Mouse (Mus musculus) kidney, embryonic 14.5 days (tissue): Measurements from ENCODE around the gene Acy3. TPM values are rescaled to one million over a fixed set of nuclear protein-coding genes. Genes with fewer than 3 reads are reported as not detected.
"Not testable (repeated sequence)": the region's sequence is repeated elsewhere in the genome, so short reads cannot be mapped to it uniquely, and the experiment has no call there.

Source experiments
- ATAC-seq: fragments of 200-750 bp; cut with Nextera tagmentation; 2 replicates; pipeline ENCODE4 v1.8.0; 2017; ENCODE audit warnings: moderate number of reproducible peaks, mild to moderate bottlenecking, moderate TSS enrichment, moderate library complexity; ENCODE audit not compliant: low FRiP score, low TSS enrichment
- H3K27ac ChIP-seq: fragments of 300-500 bp; sonication (generic); 2 replicates; pipeline ENCODE4 v1.5.1; 2014; ENCODE audit warnings: low read depth, mild to moderate bottlenecking, low read length, moderate library complexity, mixed read lengths
- H3K27me3 ChIP-seq: fragments of 300-500 bp; sonication (generic); 2 replicates; pipeline ENCODE4 v1.6.1; 2014; ENCODE audit warnings: mild to moderate bottlenecking, low read length; ENCODE audit not compliant: control insufficient read depth, insufficient read depth
- H3K36me3 ChIP-seq: fragments of 300-500 bp; sonication (generic); 2 replicates; pipeline ENCODE4 v1.6.1; 2014; ENCODE audit warnings: low read length, mixed read lengths; ENCODE audit not compliant: control insufficient read depth, insufficient read depth
- H3K4me1 ChIP-seq: fragments of 300-500 bp; sonication (generic); 2 replicates; pipeline ENCODE4 v1.6.1; 2014; ENCODE audit warnings: low read length, mixed read lengths; ENCODE audit not compliant: control insufficient read depth, insufficient read depth
- H3K4me2 ChIP-seq: fragments of 300-500 bp; sonication (generic); replicated peaks from 2 replicates; pipeline ENCODE4 v1.6.1; 2014; ENCODE audit warnings: low read depth, mild to moderate bottlenecking, low read length
- H3K4me3 ChIP-seq: fragments of 300-500 bp; sonication (generic); 2 replicates; pipeline ENCODE4 v1.5.1; 2014; ENCODE audit warnings: mild to moderate bottlenecking, low read length
- H3K9ac ChIP-seq: fragments of 300-500 bp; sonication (generic); 2 replicates; pipeline ENCODE4 v1.6.1; 2014; ENCODE audit warnings: low read depth, mild to moderate bottlenecking, low read length, moderate library complexity
- H3K9me3 ChIP-seq: fragments of 300-500 bp; sonication (generic); 2 replicates; pipeline ENCODE4 v1.6.1; 2016; ENCODE audit warnings: low read length; ENCODE audit not compliant: control insufficient read depth
- WGBS: fragments of 180-500 bp; shearing (Covaris S2); extraction: QIAGEN DNeasy Blood & Tissue Kit; methylation state at CpG from one replicate; pipeline ENCODE4 v1.1.7; 2014; 5-methylcytosine and 5-hydroxymethylcytosine counted together
- polyA plus RNA-seq: library from polyadenylated mRNA; unstranded; fragments of >200 nt; fragmentation: Nextera tagmentation; extraction: Ambion mirVana; gene quantifications from 2 replicates; pipeline ENCODE4 v1.2.1, GENCODE M21; 2014

The Acy3 gene
- polyA plus RNA-seq, 1 experiment from 2014 or later: 26.3 TPM

DNA sequence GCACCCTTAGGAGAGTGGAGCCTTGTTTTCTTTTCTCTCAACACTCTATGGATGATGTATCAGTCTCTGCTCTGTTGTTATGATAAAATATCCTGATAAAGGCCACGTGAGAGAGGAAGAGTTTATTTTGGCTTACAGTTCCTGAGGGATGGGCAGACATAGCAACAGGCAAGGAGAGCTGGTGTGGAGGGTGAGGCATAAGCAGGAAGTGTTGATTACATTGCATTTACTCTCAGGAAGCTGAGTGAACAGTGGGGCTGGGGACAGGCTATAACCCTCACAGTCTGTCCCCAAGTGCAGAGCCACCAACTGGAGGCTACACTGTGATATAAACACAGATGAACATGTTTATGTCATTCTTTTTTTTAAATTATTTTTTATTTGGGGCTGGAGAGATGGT, 34.3 kb upstream of the Acy3 start:
- no peak overlapping the region for H3K4me2 ChIP-seq
- no peak for ATAC-seq
- H3K4me3 ChIP-seq: no peak overlapping the region
- no peaks in the 10 kb centered on the region for H3K36me3 ChIP-seq
- WGBS: 46% methylated on average over 1 of the region's 1 CpGs
- H3K27ac ChIP-seq: no peak overlapping the region
- no peaks in the 10 kb centered on the region for H3K9me3 ChIP-seq
- no peak overlapping the region for H3K9ac ChIP-seq
- H3K27me3 ChIP-seq: no peaks in the 10 kb centered on the region
- no peaks in the 10 kb centered on the region for H3K4me1 ChIP-seq

DNA sequence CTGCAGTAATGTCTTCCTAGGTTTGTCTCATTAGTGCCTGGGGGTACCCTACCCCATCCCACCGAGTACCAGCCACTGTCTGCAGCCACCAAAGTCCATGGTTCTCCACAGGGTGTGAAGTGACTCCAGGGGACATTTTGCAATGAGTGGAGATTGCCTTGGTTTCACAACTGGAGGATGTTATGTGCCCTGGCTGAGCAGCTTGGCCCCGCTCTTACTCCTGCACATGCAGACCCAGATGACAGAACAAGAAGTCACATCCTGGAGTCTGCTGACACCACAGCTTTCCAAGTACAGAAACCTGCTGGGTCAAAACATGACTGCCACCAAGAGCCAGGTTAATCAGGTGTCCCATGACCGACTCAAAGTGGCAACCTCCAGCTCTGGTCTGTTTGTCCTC, 31.3 kb upstream of the Acy3 start:
- ATAC-seq: no peak
- no peaks in the 10 kb centered on the region for H3K36me3 ChIP-seq
- H3K27me3 ChIP-seq: no peaks in the 10 kb centered on the region
- no peaks in the 10 kb centered on the region for H3K9me3 ChIP-seq
- no peaks in the 10 kb centered on the region for H3K4me1 ChIP-seq
- no peak overlapping the region for H3K27ac ChIP-seq
- no peak overlapping the region for H3K4me2 ChIP-seq
- H3K4me3 ChIP-seq: no peak overlapping the region
- H3K9ac ChIP-seq: no peak overlapping the region
- WGBS: 61% methylated on average over 3 of the region's 3 CpGs

DNA sequence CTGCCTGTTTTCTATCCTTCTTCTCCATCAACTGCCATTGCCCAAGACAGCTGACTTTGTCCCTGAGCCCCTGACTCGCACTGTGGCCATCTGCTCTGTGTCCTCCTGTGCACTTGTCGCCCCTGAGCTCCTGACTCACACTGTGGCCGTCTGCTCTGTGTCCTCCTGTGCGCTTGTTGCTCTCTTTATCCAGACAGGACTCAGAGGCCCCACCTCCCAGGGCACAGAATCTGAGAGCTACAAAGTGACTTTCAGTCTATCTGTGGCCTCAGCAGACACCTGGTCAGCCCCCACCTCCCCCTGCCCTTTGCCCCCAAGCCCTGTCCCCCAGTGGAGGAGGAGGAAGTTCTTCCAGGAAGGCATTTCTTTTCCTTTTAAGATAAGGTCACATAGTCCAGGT, 30.6 kb upstream of the Acy3 start:
- H3K4me1 ChIP-seq: no peaks in the 10 kb centered on the region
- no peaks in the 10 kb centered on the region for H3K9me3 ChIP-seq
- H3K27ac ChIP-seq: no peak overlapping the region
- no peaks in the 10 kb centered on the region for H3K36me3 ChIP-seq
- H3K27me3 ChIP-seq: no peaks in the 10 kb centered on the region
- no peak overlapping the region for H3K4me2 ChIP-seq
- no peak overlapping the region for H3K4me3 ChIP-seq
- WGBS: 37% methylated on average over 4 of the region's 4 CpGs
- H3K9ac ChIP-seq: no peak overlapping the region
- ATAC-seq: no peak

DNA sequence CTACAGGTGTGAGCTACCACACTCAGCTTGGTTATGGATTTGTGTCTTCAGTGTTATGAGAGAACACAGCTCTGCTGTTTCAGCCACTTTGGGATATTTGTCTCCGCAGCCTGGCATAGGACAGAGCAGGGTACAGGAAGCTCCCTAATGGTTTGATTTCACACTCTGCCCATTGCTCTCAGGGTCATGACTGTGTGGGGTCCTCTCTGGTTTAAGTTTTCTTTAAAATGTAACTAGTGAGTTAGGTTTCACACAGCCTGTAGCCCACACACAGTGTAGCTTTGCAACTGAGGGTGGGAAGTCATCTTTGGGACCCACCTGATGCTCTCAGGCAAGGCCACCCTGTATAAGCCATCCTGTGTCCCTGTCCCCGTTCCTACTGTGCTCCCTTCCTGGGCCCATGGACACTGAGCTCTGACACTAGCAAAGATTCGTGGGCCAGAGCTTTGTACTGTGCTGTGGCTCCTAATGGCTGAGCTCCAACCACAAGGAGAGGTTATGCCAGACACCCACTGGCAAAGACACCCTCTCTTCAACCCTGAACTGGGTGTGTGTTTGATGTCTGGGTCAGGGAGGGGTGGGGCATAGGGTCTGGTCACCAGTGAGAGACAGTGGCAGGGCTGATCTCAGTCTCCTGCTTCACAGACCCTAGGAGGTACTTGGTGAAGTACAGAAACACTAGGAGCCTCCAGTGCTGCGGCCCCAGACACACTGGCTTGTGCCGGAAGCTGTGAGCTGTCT, 28.9 kb upstream of the Acy3 start:
- not testable (repeated sequence) for H3K4me2 ChIP-seq, H3K4me3 ChIP-seq, H3K27ac ChIP-seq, H3K27me3 ChIP-seq, H3K9me3 ChIP-seq, ATAC-seq, H3K9ac ChIP-seq, H3K36me3 ChIP-seq, H3K4me1 ChIP-seq
- 72% methylated on average over 5 of the region's 5 CpGs for WGBS

DNA sequence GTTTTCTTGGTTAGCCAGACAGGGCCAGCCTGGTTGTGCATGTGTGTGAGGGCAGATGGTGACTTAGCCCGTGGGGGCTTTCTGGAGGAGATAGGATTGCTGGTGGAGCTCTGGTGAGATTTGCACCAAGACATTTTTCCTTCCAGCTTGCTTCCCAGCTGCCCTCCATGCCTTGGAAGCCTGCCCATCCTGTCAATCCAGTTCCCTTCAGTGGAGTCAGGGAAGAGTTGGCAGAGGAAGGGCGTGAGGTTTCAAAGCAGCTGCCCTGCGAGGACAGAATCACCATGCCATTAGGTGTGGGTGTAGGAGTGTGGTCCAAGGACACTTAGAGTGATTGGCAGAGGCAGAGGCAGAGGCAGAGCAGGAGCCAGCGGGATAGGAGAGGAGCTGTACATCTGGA, 27.9 kb upstream of the Acy3 start, which contains the start of gene Aldh3b3:
Gene Aldh3b3, plus strand, starts transcription at position 176 of the 400 bp plus-strand sequence.
- no peak for ATAC-seq
- Histone ChIP-seq H3K4me1 (no peaks in the 10 kb centered on the region), H3K27me3 (no peaks in the 10 kb centered on the region), H3K9me3 (no peaks in the 10 kb centered on the region), H3K4me3 (no peak within 1 kb of the TSS), H3K9ac (no peak within 1 kb of the TSS), H3K4me2 (no peak within 1 kb of the TSS), H3K27ac (no peak within 1 kb of the TSS), H3K36me3 (no peaks in the 10 kb centered on the region)
- 74% methylated on average over 4 of the region's 4 CpGs for WGBS

DNA sequence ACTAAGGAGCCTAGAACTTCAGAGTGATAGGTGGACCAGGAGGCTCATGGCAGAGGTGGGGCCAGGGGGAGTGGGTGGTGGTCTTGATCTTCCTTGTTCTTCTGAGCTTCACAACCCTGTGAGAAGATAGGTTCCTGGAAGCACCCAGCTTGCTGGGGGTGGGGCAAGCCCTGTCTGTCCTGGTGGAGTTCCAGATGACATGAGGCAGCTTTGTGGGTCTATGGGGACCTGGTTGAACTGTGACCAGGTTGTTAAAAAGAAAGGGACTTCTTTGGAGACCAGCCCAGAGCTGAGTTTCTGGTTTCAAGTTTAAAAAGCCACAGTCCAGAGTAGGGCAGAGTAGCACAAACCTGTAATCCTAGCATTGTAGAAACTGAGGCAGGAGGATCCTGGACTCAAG, 27.3 kb upstream of the Acy3 start:
- no peak for ATAC-seq
- H3K4me1 ChIP-seq: no peaks in the 10 kb centered on the region
- H3K9me3 ChIP-seq: no peaks in the 10 kb centered on the region
- no peaks in the 10 kb centered on the region for H3K27me3 ChIP-seq
- H3K4me3 ChIP-seq: no peak overlapping the region
- H3K36me3 ChIP-seq: no peaks in the 10 kb centered on the region
- no peak overlapping the region for H3K4me2 ChIP-seq
- no peak overlapping the region for H3K9ac ChIP-seq
- no peak overlapping the region for H3K27ac ChIP-seq

DNA sequence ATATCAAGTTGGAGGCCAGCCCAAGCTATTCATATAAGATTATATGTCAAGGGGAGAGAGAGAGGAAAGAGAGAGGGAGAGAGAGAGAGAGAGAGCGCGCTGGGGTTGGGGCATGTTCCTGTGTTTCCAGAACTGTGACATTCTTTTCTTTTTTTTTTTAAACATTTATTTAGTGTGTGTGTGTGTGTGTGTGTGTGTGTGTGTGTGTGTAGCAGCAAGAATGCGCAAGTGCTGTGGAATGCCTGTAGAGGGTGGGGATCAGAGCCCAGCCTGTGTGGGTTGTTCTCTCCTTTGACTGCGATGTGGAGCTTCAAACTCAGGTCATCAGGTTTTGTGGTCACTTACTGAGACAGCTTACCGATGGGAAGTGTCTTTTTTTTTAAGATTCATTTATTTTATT, 26.2 kb upstream of the Acy3 start:
- H3K36me3 ChIP-seq: no peaks in the 10 kb centered on the region
- WGBS: 86% methylated on average over 5 of the region's 5 CpGs
- H3K27me3 ChIP-seq: no peaks in the 10 kb centered on the region
- H3K9ac ChIP-seq: no peak overlapping the region
- H3K4me1 ChIP-seq: no peaks in the 10 kb centered on the region
- H3K27ac ChIP-seq: no peak overlapping the region
- no peak overlapping the region for H3K4me3 ChIP-seq
- H3K4me2 ChIP-seq: no peak overlapping the region
- H3K9me3 ChIP-seq: no peaks in the 10 kb centered on the region
- no peak for ATAC-seq

DNA sequence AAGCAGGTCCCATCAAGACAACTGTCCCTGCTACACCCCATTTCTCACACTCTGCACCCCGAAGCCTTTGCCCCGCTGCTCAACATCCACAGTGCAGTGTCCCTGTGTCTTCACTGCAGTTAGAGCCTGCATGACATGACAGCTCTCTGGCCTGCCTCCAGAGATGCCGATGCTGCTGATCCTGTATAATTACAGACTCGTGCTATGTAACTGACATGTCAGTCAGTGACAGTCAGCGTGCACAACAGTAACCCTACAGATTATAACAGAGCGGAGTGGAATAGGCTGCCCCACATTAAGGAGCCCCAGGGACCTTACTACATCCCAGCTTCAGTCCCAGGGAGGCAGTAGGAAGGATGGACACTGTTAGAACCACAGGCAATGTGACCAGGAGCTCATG, 24.6 kb upstream of the Acy3 start:
- not testable (repeated sequence) for H3K36me3 ChIP-seq, H3K9me3 ChIP-seq, H3K27me3 ChIP-seq, H3K9ac ChIP-seq, H3K4me2 ChIP-seq, H3K27ac ChIP-seq, H3K4me1 ChIP-seq, ATAC-seq, H3K4me3 ChIP-seq
- WGBS: 90% methylated on average over 6 of the region's 6 CpGs

DNA sequence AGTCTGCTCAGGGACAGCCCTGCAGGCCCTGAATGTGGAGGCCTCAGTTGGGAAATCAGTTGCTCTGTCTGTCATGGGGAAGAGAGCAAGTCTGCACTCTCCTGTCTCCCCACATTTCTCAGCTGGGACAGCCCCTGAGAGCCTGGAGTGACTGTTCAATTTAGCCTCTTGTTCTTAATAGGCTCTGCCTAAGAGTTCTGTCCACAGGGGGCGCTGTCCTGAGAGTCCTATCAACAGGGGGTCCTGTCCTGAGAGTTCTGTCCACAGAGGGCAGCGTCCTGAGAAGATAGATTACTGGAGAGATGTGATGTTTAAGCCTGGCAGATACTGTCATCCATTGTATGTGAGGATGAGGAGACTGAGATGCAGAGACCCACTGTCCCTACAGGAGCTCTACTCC, 23.9 kb upstream of the Acy3 start:
- Histone ChIP-seq H3K27ac (no peak overlapping the region), H3K36me3 (no peaks in the 10 kb centered on the region), H3K4me3 (no peak overlapping the region), H3K9me3 (no peaks in the 10 kb centered on the region), H3K4me1 (no peaks in the 10 kb centered on the region), H3K9ac (no peak overlapping the region), H3K27me3 (no peaks in the 10 kb centered on the region), H3K4me2 (no peak overlapping the region)
- WGBS: 22% methylated on average over 2 of the region's 2 CpGs
- no peak for ATAC-seq
